In genomic region chr1:179430077-179430476, GRCm38 (mm10) we compare ENCODE assay signal across 27 mouse cellular contexts.
"Had no signal": no experiment of that assay in that cellular context is flagged by ENCODE, and none has a peak within 500 bp of the region (broad histone marks: within the 10 kb centered on the region; RNA-seq: fewer than 3 reads in every experiment).

No protein-coding gene starts in this region.

- H3K4me3 ChIP-seq: heart, adult 2 months; heart, embryonic 13.5 days; heart, embryonic 15.5 days; hindbrain, embryonic 12.5 days; kidney, embryonic 15.5 days; layer of hippocampus, adult 2 months; left cerebral cortex, adult 2 months; limb, embryonic 13.5 days; liver, embryonic 13.5 days; liver, embryonic 15.5 days had no signal

- H3K4me2 ChIP-seq: heart, embryonic 11.5 days; heart, embryonic 13.5 days; heart, embryonic 15.5 days; hindbrain, embryonic 12.5 days; hindbrain, embryonic 14.5 days; kidney, embryonic 15.5 days; limb, embryonic 13.5 days; liver, embryonic 11.5 days; liver, embryonic 13.5 days; liver, embryonic 15.5 days had no signal

- DNase-seq: gastrocnemius, postnatal 14 days; gastrocnemius, postnatal 36 days; heart, adult 11 months; heart, adult 2 months; heart, postnatal 14 days; heart, postnatal 36 days; kidney, adult 11 months; kidney, adult 2 months; kidney, adult 9 months; kidney, postnatal 14 days; kidney, postnatal 36 days; liver; liver, embryonic 13.5 days; liver, postnatal 0 days had no signal

- ATAC-seq: hindbrain, embryonic 16.5 days; intestine, embryonic 16.5 days; liver, postnatal 0 days had no signal

- H3K9ac ChIP-seq: heart, embryonic 13.5 days; heart, embryonic 15.5 days; hindbrain, embryonic 12.5 days; hindbrain, embryonic 14.5 days; kidney, embryonic 15.5 days; limb, embryonic 13.5 days; liver, embryonic 13.5 days; liver, embryonic 15.5 days; liver, postnatal 0 days had no signal

- H3K9me3 ChIP-seq: heart, embryonic 13.5 days; heart, embryonic 15.5 days; hindbrain, embryonic 12.5 days; kidney, embryonic 15.5 days; limb, embryonic 13.5 days; liver, embryonic 13.5 days; liver, embryonic 15.5 days had no signal

- H3K27me3 ChIP-seq: heart, embryonic 15.5 days; hindbrain, embryonic 12.5 days; kidney, embryonic 15.5 days; limb, embryonic 13.5 days; liver, embryonic 13.5 days; liver, embryonic 15.5 days had no signal

- H3K4me1 ChIP-seq: hindbrain, embryonic 12.5 days; kidney, embryonic 15.5 days; liver, embryonic 13.5 days had no signal

- H3K36me3 ChIP-seq: heart, embryonic 13.5 days; heart, embryonic 15.5 days; hindbrain, embryonic 12.5 days; kidney, embryonic 15.5 days; limb, embryonic 13.5 days; liver, embryonic 13.5 days; liver, embryonic 15.5 days had no signal

- H3K27ac ChIP-seq: heart, adult 2 months; heart, embryonic 13.5 days; heart, embryonic 15.5 days; hindbrain, embryonic 12.5 days; hindbrain, embryonic 14.5 days; kidney, embryonic 15.5 days; layer of hippocampus, adult 2 months; left cerebral cortex, adult 2 months; limb, embryonic 13.5 days; liver, embryonic 13.5 days; liver, embryonic 15.5 days had no signal
